Mouse (Mus musculus): ENCODE measurements at regions not wholly inside any gene's neighbourhood (a gene's known extent, or its start where the extent isn't known, plus 50 kb on each side); places are given as distances from the start of the nearest gene placed in this dataset.

GRCm38 (mm10) chr4:101355431-101356092, 63.5 kb upstream of the Ak4 start:
- Histone ChIP-seq H3K4me2 (peak overlapping the region; percentile 95), H3K36me3 (ENCODE audit: poor library complexity, severe bottlenecking) (no peaks in the 10 kb centered on the region), H3K9me3 (replicated peaks) (no peaks in the 10 kb centered on the region), H3K4me3 (peak overlapping the region; percentile 86), H3K27ac (peak overlapping the region; percentile 95), H3K27me3 (no peaks in the 10 kb centered on the region), H3K4me1 (peaks cover 41% of the 10 kb centered on the region), H3K9ac (peak overlapping the region; percentile 95)
- WGBS: 1% methylated on average over 28 of the region's 31 CpGs
- ATAC-seq: no peak; the same call in 1 of the 2 replicates

GRCm38 (mm10) chr4:101354951-101355350, 64.1 kb upstream of the Ak4 start:
- Histone ChIP-seq H3K27me3 (no peaks in the 10 kb centered on the region), H3K4me1 (peaks cover 41% of the 10 kb centered on the region), H3K9me3 (replicated peaks) (no peaks in the 10 kb centered on the region), H3K4me2 (peak overlapping the region; percentile 95), H3K36me3 (ENCODE audit: poor library complexity, severe bottlenecking) (no peaks in the 10 kb centered on the region), H3K9ac (peak overlapping the region; percentile 95), H3K4me3 (peak overlapping the region; percentile 86), H3K27ac (no peak overlapping the region; the same call in 1 of the 2 replicates)
- ATAC-seq: no peak
- 9% methylated on average over 7 of the region's 7 CpGs for WGBS

- Histone ChIP-seq H3K4me1 (peaks cover 41% of the 10 kb centered on the region), H3K36me3 (ENCODE audit: poor library complexity, severe bottlenecking) (no peaks in the 10 kb centered on the region), H3K27me3 (no peaks in the 10 kb centered on the region), H3K27ac (no peak overlapping the region), H3K4me2 (peak overlapping the region; percentile 95), H3K4me3 (peak overlapping the region; percentile 86), H3K9ac (peak overlapping the region; percentile 95), H3K9me3 (replicated peaks) (no peaks in the 10 kb centered on the region)
- WGBS: 43% methylated on average over 7 of the region's 7 CpGs
- no peak for ATAC-seq
These were observed 64.8 kb upstream of the Ak4 start for GRCm38 (mm10) chr4:101354086-101354855.

DNA sequence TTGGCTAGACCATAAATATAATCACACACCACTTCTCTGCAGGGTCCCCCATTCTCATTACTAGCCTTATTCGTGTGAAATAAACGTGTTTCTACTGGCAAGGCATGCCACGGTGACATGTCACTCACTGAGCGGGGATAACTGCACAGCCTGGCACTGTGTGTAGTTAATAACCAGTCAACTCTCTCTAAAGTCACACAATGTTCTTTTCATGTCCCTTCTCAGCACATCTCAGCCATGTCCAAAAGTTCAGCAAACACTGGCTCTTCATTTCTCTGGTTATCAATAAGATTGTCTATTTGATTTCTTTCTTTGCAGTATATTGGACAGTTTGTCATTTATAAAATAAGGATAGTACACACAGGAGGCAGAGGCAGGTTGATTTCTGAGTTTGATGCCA, 66.9 kb upstream of the Ak4 start:
- no peak for ATAC-seq
- H3K4me3 ChIP-seq: no peak overlapping the region
- no peaks in the 10 kb centered on the region for H3K36me3 ChIP-seq (ENCODE audit: poor library complexity, severe bottlenecking)

GRCm38 (mm10) chr4:101351716-101352115, 67.4 kb upstream of the Ak4 start:
- no peak overlapping the region for H3K9ac ChIP-seq
- H3K4me3 ChIP-seq: no peak overlapping the region
- peaks cover 33% of the 10 kb centered on the region for H3K4me1 ChIP-seq
- 90% methylated on average over 3 of the region's 3 CpGs for WGBS
- ATAC-seq: no peak
- H3K27me3 ChIP-seq: no peaks in the 10 kb centered on the region
- H3K27ac ChIP-seq: no peak overlapping the region
- H3K36me3 ChIP-seq (ENCODE audit: poor library complexity, severe bottlenecking): peaks cover 2% of the 10 kb centered on the region
- no peak overlapping the region for H3K4me2 ChIP-seq
- no peaks in the 10 kb centered on the region for H3K9me3 ChIP-seq (replicated peaks)

More for the DNA sequence above, 66.9 kb upstream of the Ak4 start:
- H3K4me1 ChIP-seq: peaks cover 33% of the 10 kb centered on the region
- H3K4me2 ChIP-seq: no peak overlapping the region
- no peaks in the 10 kb centered on the region for H3K27me3 ChIP-seq
- no peak overlapping the region for H3K9ac ChIP-seq
- 74% methylated on average over 4 of the region's 4 CpGs for WGBS
- H3K27ac ChIP-seq: no peak overlapping the region
- no peaks in the 10 kb centered on the region for H3K9me3 ChIP-seq (replicated peaks)

- Histone ChIP-seq H3K4me1 (peaks cover 33% of the 10 kb centered on the region), H3K27ac (no peak overlapping the region), H3K4me3 (no peak overlapping the region), H3K36me3 (ENCODE audit: poor library complexity, severe bottlenecking) (peaks cover 13% of the 10 kb centered on the region), H3K9ac (no peak overlapping the region), H3K9me3 (replicated peaks) (no peaks in the 10 kb centered on the region), H3K4me2 (no peak overlapping the region), H3K27me3 (no peaks in the 10 kb centered on the region)
- no peak for ATAC-seq
- 91% methylated on average over 8 of the region's 8 CpGs for WGBS
These were observed 68.4 kb upstream of the Ak4 start for GRCm38 (mm10) chr4:101350656-101351055.

DNA sequence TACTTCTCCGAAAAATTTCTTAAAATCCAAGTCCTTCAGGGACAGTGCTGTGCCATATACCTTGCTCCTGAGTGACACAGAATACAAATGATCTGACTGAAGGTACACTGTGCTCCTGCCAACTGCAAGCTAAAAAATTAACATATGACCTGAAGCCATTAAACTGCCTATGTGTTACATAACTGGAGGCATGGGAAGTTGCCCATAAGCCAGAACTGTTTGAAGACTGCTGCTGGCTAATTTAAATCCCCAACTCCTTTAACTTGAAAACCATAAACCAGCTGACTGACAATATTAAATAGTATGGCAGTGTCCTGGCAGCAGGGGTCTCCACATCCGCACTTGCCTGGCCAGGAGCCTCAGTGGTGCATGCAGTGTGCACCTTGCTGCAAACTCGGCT, 68.9 kb upstream of the Ak4 start:
- no peaks in the 10 kb centered on the region for H3K9me3 ChIP-seq (replicated peaks)
- ATAC-seq: no peak
- H3K27ac ChIP-seq: no peak overlapping the region
- no peak overlapping the region for H3K4me3 ChIP-seq
- H3K9ac ChIP-seq: no peak overlapping the region
- peaks cover 30% of the 10 kb centered on the region for H3K4me1 ChIP-seq
- H3K4me2 ChIP-seq: no peak overlapping the region
- H3K27me3 ChIP-seq: no peaks in the 10 kb centered on the region
- 89% methylated on average over 3 of the region's 3 CpGs for WGBS
- H3K36me3 ChIP-seq (ENCODE audit: poor library complexity, severe bottlenecking): peaks cover 17% of the 10 kb centered on the region

DNA sequence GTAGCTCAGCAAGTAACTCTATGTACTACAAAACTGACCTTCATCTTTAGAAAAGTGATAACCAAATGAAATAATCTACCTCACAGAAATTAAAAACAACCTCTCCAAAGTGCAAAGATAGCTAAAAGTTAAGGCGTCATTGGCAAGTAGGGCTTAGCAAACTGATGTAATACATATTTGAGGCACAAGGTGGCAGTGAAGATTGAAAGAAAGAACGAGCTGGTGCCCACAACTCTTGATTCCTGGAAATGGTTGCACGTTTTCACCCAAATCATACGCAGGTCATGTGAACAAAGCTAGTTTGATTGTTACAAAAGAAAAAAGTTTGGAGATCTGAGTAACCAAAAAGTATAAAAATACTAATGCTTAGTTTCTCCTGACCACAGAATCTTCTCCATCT, 69.7 kb upstream of the Ak4 start:
- no peaks in the 10 kb centered on the region for H3K27me3 ChIP-seq
- H3K36me3 ChIP-seq (ENCODE audit: poor library complexity, severe bottlenecking): peaks cover 18% of the 10 kb centered on the region
- H3K4me1 ChIP-seq: peaks cover 21% of the 10 kb centered on the region
- H3K9ac ChIP-seq: no peak overlapping the region
- no peaks in the 10 kb centered on the region for H3K9me3 ChIP-seq (replicated peaks)
- H3K4me3 ChIP-seq: no peak overlapping the region
- ATAC-seq: 0 out of 2 replicates have a peak, but pooled peaks have one; percentile 21
- no peak overlapping the region for H3K27ac ChIP-seq
- 18% methylated on average over 4 of the region's 4 CpGs for WGBS
- H3K4me2 ChIP-seq: no peak overlapping the region

DNA sequence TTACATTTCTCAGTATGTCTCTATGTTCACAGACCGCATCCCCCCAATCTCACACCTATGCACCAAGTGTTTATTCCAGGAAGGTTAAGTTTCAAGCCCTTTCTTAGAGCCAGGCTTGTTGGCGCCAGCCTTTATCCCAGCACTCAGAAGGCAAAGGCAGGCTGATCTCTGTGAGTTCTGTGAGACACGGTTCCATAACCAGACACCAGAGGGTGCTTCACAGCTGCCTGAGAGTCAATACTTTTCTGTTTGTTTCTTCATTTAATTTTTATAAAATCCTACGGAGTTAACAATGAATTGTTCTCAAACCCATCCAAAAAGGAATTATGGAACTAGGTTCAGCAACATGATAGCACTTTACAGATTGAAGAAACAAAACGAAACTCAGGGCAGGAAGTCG, 71.8 kb upstream of the Ak4 start:
- 93% methylated on average over 6 of the region's 6 CpGs for WGBS
- Histone ChIP-seq H3K4me3 (no peak overlapping the region), H3K27me3 (no peaks in the 10 kb centered on the region), H3K27ac (no peak overlapping the region), H3K9me3 (replicated peaks) (no peaks in the 10 kb centered on the region), H3K4me1 (peaks cover 2% of the 10 kb centered on the region; the same call in 1 of the 2 replicates), H3K36me3 (ENCODE audit: poor library complexity, severe bottlenecking) (peaks cover 28% of the 10 kb centered on the region), H3K4me2 (no peak overlapping the region), H3K9ac (no peak overlapping the region)
- ATAC-seq: no peak

- ATAC-seq: no peak
- H3K9me3 ChIP-seq (replicated peaks): no peaks in the 10 kb centered on the region
- no peak overlapping the region for H3K4me3 ChIP-seq
- H3K27me3 ChIP-seq: no peaks in the 10 kb centered on the region
- H3K4me1 ChIP-seq: no peaks in the 10 kb centered on the region
- 94% methylated on average over 8 of the region's 8 CpGs for WGBS
- peaks cover 28% of the 10 kb centered on the region for H3K36me3 ChIP-seq (ENCODE audit: poor library complexity, severe bottlenecking)
- no peak overlapping the region for H3K27ac ChIP-seq
- no peak overlapping the region for H3K4me2 ChIP-seq
- H3K9ac ChIP-seq: no peak overlapping the region
These were observed 76.9 kb upstream of the Ak4 start for GRCm38 (mm10) chr4:101342071-101342762.

GRCm38 (mm10) chr4:101340741-101341140, 75.7 kb upstream of the Jak1 start:
- no peaks in the 10 kb centered on the region for H3K27me3 ChIP-seq
- no peaks in the 10 kb centered on the region for H3K9me3 ChIP-seq (replicated peaks)
- H3K36me3 ChIP-seq (ENCODE audit: poor library complexity, severe bottlenecking): peaks cover 17% of the 10 kb centered on the region
- H3K4me2 ChIP-seq: no peak overlapping the region
- no peak for ATAC-seq
- H3K4me3 ChIP-seq: no peak overlapping the region
- peaks cover 5% of the 10 kb centered on the region; the same call in 1 of the 2 replicates for H3K4me1 ChIP-seq
- H3K27ac ChIP-seq: no peak overlapping the region
- H3K9ac ChIP-seq: no peak overlapping the region

GRCm38 (mm10) chr4:101338211-101338610, 73.1 kb upstream of the Jak1 start:
- peaks cover 5% of the 10 kb centered on the region; the same call in 1 of the 2 replicates for H3K4me1 ChIP-seq
- no peaks in the 10 kb centered on the region for H3K9me3 ChIP-seq (replicated peaks)
- no peaks in the 10 kb centered on the region for H3K27me3 ChIP-seq
- no peak overlapping the region for H3K9ac ChIP-seq
- no peak overlapping the region for H3K27ac ChIP-seq
- no peak overlapping the region for H3K4me2 ChIP-seq
- no peak for ATAC-seq
- no peak overlapping the region for H3K4me3 ChIP-seq
- H3K36me3 ChIP-seq (ENCODE audit: poor library complexity, severe bottlenecking): no peaks in the 10 kb centered on the region

Measured in forebrain, embryonic 13.5 days (tissue).